Mouse (Mus musculus) layer of hippocampus, postnatal 25 days (tissue): ENCODE results near the gene Grrp1. TPM values are rescaled to one million over a fixed set of nuclear protein-coding genes. Genes with fewer than 3 reads are reported as not detected.

Source experiments
- DNase-seq, 2 experiments: peaks; one replicate each; pipeline ENCODE4 v3.0.0; 2022; ENCODE audit warnings: mixed read lengths in 2 of 2, low spot score in 1 of 2; ENCODE audit errors: extremely low spot score in 1 of 2
- total RNA-seq, 2 experiments: library from RNA; stranded (reverse); gene quantifications; 2 replicates each; pipeline ENCODE4 v1.2.3; 2021

Grrp1 gene
- total RNA-seq, 2 experiments from 2014 or later: 3.0 to 3.9 TPM

DNA sequence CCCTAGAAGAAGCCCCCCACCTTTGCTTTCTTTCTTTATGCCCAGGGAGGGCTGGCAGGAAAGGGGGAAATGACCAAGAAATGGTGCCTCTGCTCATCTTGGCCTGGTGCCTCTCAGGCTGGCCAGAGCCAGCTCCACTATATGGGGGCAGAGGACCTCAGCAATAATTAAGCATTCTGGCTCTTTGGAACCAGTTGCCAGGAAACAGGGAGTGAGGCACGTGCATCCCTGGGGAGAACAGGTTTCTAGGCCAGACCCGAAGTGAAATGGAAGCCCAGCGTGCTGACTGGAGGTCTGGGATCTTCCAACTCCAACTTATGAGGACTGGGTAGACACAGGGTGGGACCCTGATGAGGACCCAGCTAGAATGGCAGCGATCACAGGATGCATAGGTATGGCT is 7.7 kb downstream of the Grrp1 start:
- no peak for DNase-seq

DNA sequence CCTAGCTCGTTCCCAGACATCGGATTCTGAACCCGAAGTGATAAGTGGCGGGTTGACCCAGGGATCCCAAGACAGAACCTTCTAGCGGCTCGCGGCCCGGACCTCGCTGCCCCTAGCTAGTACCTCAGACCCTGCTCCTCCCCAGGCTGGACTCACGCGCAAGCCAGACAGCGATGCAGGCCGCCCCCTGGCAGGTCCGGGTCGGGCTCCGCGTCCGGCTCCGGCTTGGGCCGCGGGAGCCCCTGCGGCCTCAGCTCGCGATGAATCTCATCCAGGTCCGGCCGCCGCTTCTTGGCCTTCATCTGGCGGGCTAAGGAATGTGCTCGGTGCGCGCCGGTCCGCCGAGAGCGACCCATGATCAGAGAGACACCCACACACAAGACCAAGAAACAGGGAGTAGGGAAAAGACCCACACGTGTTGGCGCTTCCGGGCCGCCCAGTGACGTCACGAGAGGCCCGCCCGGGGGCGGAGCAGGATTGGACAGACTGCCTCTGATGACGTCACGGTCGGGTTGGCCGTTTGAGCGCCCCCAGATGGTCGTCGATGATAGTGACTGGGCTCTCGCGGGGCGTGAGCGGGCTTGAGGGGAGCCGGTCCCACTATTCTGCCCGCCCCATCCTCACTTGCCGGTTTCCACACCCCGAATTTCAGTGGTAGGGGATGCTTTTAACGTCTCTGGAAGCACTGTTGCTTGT is 8.6 kb downstream of the Grrp1 start, which contains the start of gene Zfp593:
TSS of gene Zfp593 (minus strand) at position 445 of the 696 bp plus-strand sequence.
- DNase-seq: peak; percentile 96 to 97

GRCm38 (mm10) chr4:134243516-134244250 is 10.2 kb downstream of the Grrp1 start, which contains the start of gene E130218I03Rik:
Gene E130218I03Rik, plus strand, starts transcription at chr4:134243662.
- no peak for DNase-seq

DNA sequence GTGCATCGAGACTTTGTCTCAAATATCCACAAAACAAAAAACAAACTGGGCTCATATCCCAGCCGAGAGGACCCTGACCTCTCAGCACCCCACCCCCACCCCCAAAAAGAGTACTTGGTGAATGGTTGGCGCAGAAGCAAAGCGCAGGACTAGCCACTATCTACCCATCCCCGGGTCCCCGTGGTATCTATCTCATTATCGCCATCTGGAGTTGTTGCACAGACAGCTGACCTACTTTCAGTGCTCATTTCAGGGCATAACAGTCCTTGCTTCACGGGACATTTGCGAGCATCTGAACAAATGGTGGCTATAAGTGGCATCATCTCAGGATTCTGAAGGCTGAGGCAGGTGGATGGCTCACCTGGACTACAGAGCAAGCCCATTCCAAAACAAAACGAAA is 15.2 kb downstream of the Grrp1 start:
- DNase-seq: no peak

GRCm38 (mm10) chr4:134238279-134238651 is 15.6 kb downstream of the Grrp1 start, which contains the start of gene Cnksr1:
Gene Cnksr1, minus strand, starts transcription at chr4:134238399.
- no peak for DNase-seq

DNA sequence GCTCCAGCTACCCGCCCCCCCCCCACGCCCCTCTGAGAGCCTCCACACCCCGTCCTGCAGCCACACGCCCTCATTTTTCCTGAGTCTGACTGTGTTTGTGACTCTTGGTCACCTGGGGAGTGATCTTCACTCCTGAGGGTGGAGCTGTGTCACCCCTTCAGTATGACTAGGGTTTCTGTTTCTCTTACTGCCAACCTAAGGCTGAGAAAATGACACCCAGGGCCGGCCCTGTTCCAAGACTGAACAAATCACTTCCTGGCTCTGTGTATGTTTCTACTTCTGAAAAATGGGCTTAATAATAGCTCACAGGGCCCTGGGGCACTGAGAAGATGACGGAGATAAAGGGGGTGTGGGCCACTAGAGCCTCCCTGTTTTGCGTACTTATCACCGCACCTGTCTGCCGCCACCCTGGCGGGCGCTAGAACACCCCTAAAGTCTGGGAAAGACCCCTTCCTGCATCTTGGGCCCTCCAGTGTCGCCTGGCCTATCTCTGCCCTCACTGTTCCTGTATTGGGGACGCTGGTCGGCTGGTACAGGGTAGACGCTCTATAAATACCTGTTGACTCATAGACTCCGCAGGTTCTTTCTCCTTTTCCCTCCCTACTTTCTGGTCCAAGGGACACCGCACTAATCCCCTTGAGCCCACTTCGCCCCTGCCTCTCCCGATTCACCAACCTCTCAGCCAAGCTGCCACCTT is 16.2 kb downstream of the Grrp1 start:
- DNase-seq: no peak

GRCm38 (mm10) chr4:134234876-134235275 is 19.0 kb downstream of the Grrp1 start:
- DNase-seq: no peak

- no peak for DNase-seq
Measured at GRCm38 (mm10) chr4:134230431-134230830, 23.5 kb downstream of the Grrp1 start.

GRCm38 (mm10) chr4:134227194-134227593 is 26.7 kb downstream of the Grrp1 start, which contains the start of gene Catsper4:
Gene Catsper4, minus strand, starts transcription at chr4:134227383.
- DNase-seq: no peak

- DNase-seq: no peak
Measured at GRCm38 (mm10) chr4:134222793-134223600, 30.9 kb downstream of the Grrp1 start.

GRCm38 (mm10) chr4:134206488-134207053 is 47.3 kb downstream of the Grrp1 start:
- DNase-seq: no peak

DNA sequence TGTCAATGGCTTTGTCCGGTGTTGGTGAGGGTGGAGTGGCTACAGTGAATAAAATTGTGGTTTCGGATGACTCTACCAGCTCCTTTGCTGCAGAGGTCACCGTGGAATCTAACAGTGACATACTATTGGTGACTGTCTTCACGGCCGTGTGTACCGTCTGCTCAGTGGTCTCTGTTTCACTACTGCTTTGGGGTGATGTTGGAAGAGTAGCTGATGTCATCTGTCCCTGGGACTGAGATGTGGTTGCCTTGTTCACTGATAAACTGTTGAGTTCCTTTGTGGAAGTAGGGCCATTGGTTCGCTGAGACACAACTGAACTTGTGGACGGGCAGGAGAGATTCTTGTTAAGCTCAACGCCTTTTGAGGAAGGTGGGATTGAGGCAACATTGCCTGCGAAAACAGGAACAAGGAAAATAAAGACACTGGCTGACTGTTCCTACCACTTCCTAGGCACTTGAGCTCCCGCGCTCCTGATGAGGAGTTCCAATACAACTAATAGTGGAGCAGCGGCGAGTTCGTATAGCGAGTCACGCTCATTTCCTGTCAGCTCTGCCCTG is 50.5 kb downstream of the Grrp1 start:
- no peak for DNase-seq

DNA sequence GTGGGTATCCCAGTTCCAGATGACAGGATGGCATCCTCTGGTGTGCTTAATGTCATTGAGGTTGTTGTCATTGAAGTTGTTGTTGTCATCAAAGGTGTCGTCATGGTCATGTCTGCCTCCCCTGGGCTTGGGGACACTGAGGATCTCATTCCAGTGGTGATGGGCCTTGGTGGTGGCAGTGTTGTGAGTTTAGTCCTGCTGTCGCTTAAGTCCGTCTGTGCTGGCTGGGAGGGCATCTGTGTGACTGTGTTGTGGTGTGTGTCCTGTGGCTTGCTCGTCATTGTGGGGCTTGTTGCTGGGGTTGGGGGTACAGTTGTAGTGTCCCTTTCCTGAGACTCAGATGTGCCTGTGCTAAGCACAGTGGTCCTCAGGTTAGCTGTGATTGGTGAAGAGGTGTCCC is 51.0 kb downstream of the Grrp1 start, which contains the start of gene Gm7534:
TSS of gene Gm7534 (minus strand) at position 101 of the 400 bp plus-strand sequence.
- no peak for DNase-seq

Other genes starting within 250 kb of the Grrp1 start
- not detected for gene Lin28a, start 235.3 kb downstream of the Grrp1 start, total RNA-seq
- not detected for gene Zfp683, start 200.3 kb downstream of the Grrp1 start, total RNA-seq
- gene Crybg2, start 193.3 kb downstream of the Grrp1 start, total RNA-seq: 1 to 10 TPM; 1.2 to 1.6 TPM
- gene Cd52, start 159.0 kb downstream of the Grrp1 start, total RNA-seq: 1 to 10 TPM; 1.6 TPM
- gene Ubxn11, start 151.5 kb downstream of the Grrp1 start, total RNA-seq: 10 to 100 TPM; 24.0 to 32.1 TPM
- 100 to 1,000 TPM; 281 to 297 TPM for gene Sh3bgrl3, start 125.3 kb downstream of the Grrp1 start, total RNA-seq
- 10 to 100 TPM; 11.9 to 13.9 TPM for gene Cep85, start 67.0 kb downstream of the Grrp1 start, total RNA-seq
- not detected for gene Gm7534, start 51.1 kb downstream of the Grrp1 start, total RNA-seq
- gene Catsper4, start 26.7 kb downstream of the Grrp1 start, total RNA-seq: not detected
- under 1 TPM; 0.57 to 0.70 TPM for gene Cnksr1, start 15.7 kb downstream of the Grrp1 start, total RNA-seq
- gene E130218I03Rik, start 10.4 kb downstream of the Grrp1 start, total RNA-seq: not detected
- 10 to 100 TPM in 1 of 2 experiments, 1 to 10 TPM in 1; 9.9 to 10.3 TPM for gene Zfp593, start 8.5 kb downstream of the Grrp1 start, total RNA-seq
- not detected for gene Gm30191, start 7.2 kb downstream of the Grrp1 start, total RNA-seq
- gene Pdik1l, start 33.8 kb upstream of the Grrp1 start, total RNA-seq: 10 to 100 TPM; 15.2 to 16.7 TPM
- gene Trim63, start 61.0 kb upstream of the Grrp1 start, total RNA-seq: not detected
- gene Slc30a2, start 89.1 kb upstream of the Grrp1 start, total RNA-seq: under 1 TPM in 1 of 2 experiments, not detected in 1; 0.12 TPM
- 10 to 100 TPM; 46.8 TPM for gene Extl1, start 129.7 kb upstream of the Grrp1 start, total RNA-seq
- 1 to 10 TPM; 5.0 to 7.6 TPM for gene Pafah2, start 142.2 kb upstream of the Grrp1 start, total RNA-seq
- gene Stmn1, start 214.2 kb upstream of the Grrp1 start, total RNA-seq: 100 to 1,000 TPM; 338 to 387 TPM
- gene Paqr7, start 242.6 kb upstream of the Grrp1 start, total RNA-seq: 10 to 100 TPM; 53.2 to 66.7 TPM